In genomic region chr13:24965130-24965845, GRCm38 (mm10) we compare ENCODE assay signal across 8 mouse cellular contexts. TPM values are rescaled to one million over a fixed set of nuclear protein-coding genes. Genes with fewer than 3 reads are reported as not detected.
DNase-seq lines count a peak whose midpoint lies in the region; ATAC-seq and TF ChIP-seq lines count a peak whose summit lies in the region.

No protein-coding gene starts in this region.

- no peaks in the 10 kb centered on the region for H3K9me3 ChIP-seq in kidney, postnatal 0 days (replicated peaks; ENCODE audit: low read length)
- no peaks in the 10 kb centered on the region for H3K9me3 ChIP-seq in hindbrain, embryonic 10.5 days

- ATAC-seq in kidney, postnatal 0 days (replicated peaks; ENCODE audit: low FRiP score, low read depth): no peak
- ATAC-seq in megakaryocyte, adult 5-6 weeks (ENCODE audit: poor library complexity, severe bottlenecking): peak; percentile 67

- peak; percentile 22 for DNase-seq in kidney, postnatal 0 days (ENCODE audit: low spot score)
- no peak for DNase-seq in kidney, adult 18-20 months
- DNase-seq in brain, adult 2 months (ENCODE audit: low read depth, low spot score): peak; percentile 58
- DNase-seq in hindbrain, embryonic 10.5 days (ENCODE audit: low spot score): no peak
- peak; percentile 27 for DNase-seq in thymus, postnatal 4 days
- DNase-seq in frontal cortex, adult 2 months (ENCODE audit: extremely low spot score in 1 of 2, low spot score in 1 of 2): no peak
- no peak for DNase-seq in gastrocnemius, postnatal 10 days

- no peaks in the 10 kb centered on the region for H3K36me3 ChIP-seq in kidney, postnatal 0 days (ENCODE audit: insufficient read depth, low read length)
- no peaks in the 10 kb centered on the region for H3K36me3 ChIP-seq in hindbrain, embryonic 10.5 days

- peak overlapping the region; percentile 20 for H3K4me3 ChIP-seq in kidney, postnatal 0 days (replicated peaks; ENCODE audit: low read depth, low read length)
- H3K4me3 ChIP-seq in hindbrain, embryonic 10.5 days: peak overlapping the region; percentile 43

- H3K9ac ChIP-seq in kidney, postnatal 0 days (ENCODE audit: low read depth, low read length): 0 out of 2 replicates have a peak overlapping the region, but pooled peaks have one; percentile 15

- H3K27me3 ChIP-seq in kidney, postnatal 0 days (ENCODE audit: insufficient read depth, low read length): no peaks in the 10 kb centered on the region
- H3K27me3 ChIP-seq in hindbrain, embryonic 10.5 days (ENCODE audit: insufficient read depth, poor library complexity, severe bottlenecking): peaks cover 6% of the 10 kb centered on the region; the same call in 1 of the 2 replicates

- H3K27ac ChIP-seq in kidney, postnatal 0 days: no peak overlapping the region
- H3K27ac ChIP-seq in hindbrain, embryonic 10.5 days: no peak overlapping the region

- WGBS in kidney, postnatal 0 days: 13% methylated on average over 15 of the region's 15 CpGs
- WGBS in hindbrain, embryonic 10.5 days: 26% methylated on average over 15 of the region's 15 CpGs

- no peaks in the 10 kb centered on the region for H3K4me1 ChIP-seq in kidney, postnatal 0 days (replicated peaks; ENCODE audit: insufficient read depth, low read length)
- H3K4me1 ChIP-seq in hindbrain, embryonic 10.5 days (replicated peaks): peaks cover 11% of the 10 kb centered on the region

- peak overlapping the region; percentile 53 for H3K4me2 ChIP-seq in kidney, postnatal 0 days (ENCODE audit: low read length)

- TF ChIP-seq CTCF in kidney, postnatal 0 days (IDR thresholded peaks at IDR 0.05; ENCODE audit: low read depth): no peak

RNA-seq across cellular contexts. Expression of gene Gpld1, which starts 22.3 kb away (rescaled TPM):
- 0.71 and 0.86 TPM in 2 replicates for polyA plus RNA-seq in kidney, postnatal 0 days (2015; fragmentation: Nextera tagmentation; extraction: Ambion mirVana)
- polyA plus RNA-seq in hindbrain, embryonic 10.5 days (2016; fragmentation: Nextera tagmentation; extraction: Ambion mirVana): 0.50 and 0.51 TPM in 2 replicates
- total RNA-seq in megakaryocyte, adult 5-6 weeks (2015): 0.66 and 0.91 TPM in 2 replicates
- 1.1 and 1.5 TPM in 2 replicates for total RNA-seq in megakaryocyte, adult 5-6 weeks (2017)
- 18.5 and 18.6 TPM in 2 replicates for polyA plus RNA-seq in frontal cortex, adult 2 months (2012; rRNA removed)
- total RNA-seq in gastrocnemius, postnatal 10 days (2021): under 1 TPM; 0.40 to 0.54 TPM

RNA-seq across cellular contexts. Expression of gene Aldh5a1, which starts 27.8 kb away (rescaled TPM):
- polyA plus RNA-seq in kidney, postnatal 0 days (2015; fragmentation: Nextera tagmentation; extraction: Ambion mirVana): 7.6 and 7.9 TPM in 2 replicates
- polyA plus RNA-seq in hindbrain, embryonic 10.5 days (2016; fragmentation: Nextera tagmentation; extraction: Ambion mirVana): 7.0 and 7.3 TPM in 2 replicates
- total RNA-seq in megakaryocyte, adult 5-6 weeks (2015): 0.62 and 0.89 TPM in 2 replicates
- total RNA-seq in megakaryocyte, adult 5-6 weeks (2017): 0.89 and 1.1 TPM in 2 replicates
- 42.5 and 44.2 TPM in 2 replicates for polyA plus RNA-seq in frontal cortex, adult 2 months (2012; rRNA removed)
- total RNA-seq in gastrocnemius, postnatal 10 days (2021): 1 to 10 TPM; 3.0 to 3.3 TPM

RNA-seq across cellular contexts. Expression of gene Mrs2, which starts 54.9 kb away (rescaled TPM):
- polyA plus RNA-seq in kidney, postnatal 0 days (2015; fragmentation: Nextera tagmentation; extraction: Ambion mirVana): 13.7 and 13.8 TPM in 2 replicates
- 16.0 and 19.1 TPM in 2 replicates for polyA plus RNA-seq in hindbrain, embryonic 10.5 days (2016; fragmentation: Nextera tagmentation; extraction: Ambion mirVana)
- 19.8 and 24.2 TPM in 2 replicates for total RNA-seq in megakaryocyte, adult 5-6 weeks (2015)
- 8.8 and 11.4 TPM in 2 replicates for total RNA-seq in megakaryocyte, adult 5-6 weeks (2017)
- 38.1 and 47.1 TPM in 2 replicates for polyA plus RNA-seq in frontal cortex, adult 2 months (2012; rRNA removed)
- total RNA-seq in gastrocnemius, postnatal 10 days (2021): 10 to 100 TPM; 22.9 to 31.8 TPM

Comparison
In these comparisons a context has a peak if more than half of its experiments do, and no peak if none do; other contexts are left out.
1. DNase-seq: peak in kidney, postnatal 0 days (single experiment), brain, adult 2 months (single experiment) and thymus, postnatal 4 days (single experiment); none in kidney, adult 18-20 months (single experiment), hindbrain, embryonic 10.5 days (single experiment), frontal cortex, adult 2 months (0 of 2) and gastrocnemius, postnatal 10 days (single experiment).
2. RNA of gene Gpld1, which starts 22.3 kb away (polyA plus RNA-seq): 18.5 to 18.6 TPM in frontal cortex, adult 2 months; 0.71 to 0.86 TPM in kidney, postnatal 0 days and 0.50 to 0.51 TPM in hindbrain, embryonic 10.5 days; every median in the first group is over 10 times any median in the second.